Mouse (Mus musculus): ENCODE results near the gene Pxt1. TPM values are rescaled to one million over a fixed set of nuclear protein-coding genes. Genes with fewer than 3 reads are reported as not detected.

The Pxt1 gene
- polyA plus RNA-seq, 1 experiment from 2014 or later, result 0.17 TPM

DNA sequence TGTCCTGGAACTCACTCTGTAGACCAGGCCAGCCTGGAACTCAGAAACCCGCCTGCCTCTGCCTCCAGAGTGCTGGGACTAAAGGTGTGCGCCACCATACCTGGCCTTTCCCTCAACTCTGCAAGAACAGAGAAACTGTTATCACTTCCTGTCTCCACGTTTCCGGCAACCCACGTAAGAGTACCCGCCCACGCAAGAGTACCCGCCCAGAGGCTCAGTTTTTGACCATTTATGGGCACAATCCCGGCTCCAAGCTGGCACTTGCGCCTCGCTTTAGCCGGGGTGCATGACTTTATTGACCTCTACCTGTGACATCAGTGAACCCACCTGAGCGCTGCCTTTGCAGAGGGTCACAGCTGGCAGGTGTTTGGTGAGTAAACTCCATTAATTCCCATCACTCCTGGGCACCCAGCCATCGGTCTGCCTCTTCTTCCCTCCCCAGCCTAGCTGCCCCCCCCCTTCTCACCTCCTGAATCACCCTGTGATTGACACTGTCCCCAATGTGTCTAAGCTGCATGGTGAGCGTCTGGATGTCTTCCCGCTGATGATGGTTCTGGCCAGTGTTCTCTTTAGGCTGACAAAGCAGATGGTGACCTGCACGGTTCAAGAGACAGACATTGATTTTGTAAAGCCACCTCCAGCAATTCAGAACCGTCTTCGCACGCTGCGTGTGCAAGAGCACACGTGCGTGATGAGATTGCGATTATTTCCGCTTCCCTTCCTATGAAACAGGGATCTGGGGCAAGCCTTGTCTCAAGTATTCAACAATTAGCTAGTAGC, 2.7 kb downstream of the Pxt1 start:
- no peak for ATAC-seq (replicated peaks)
- H3K27me3 ChIP-seq (replicated peaks), result no peaks in the 10 kb centered on the region
- no peaks in the 10 kb centered on the region for H3K9me3 ChIP-seq
- H3K9ac ChIP-seq, result no peak overlapping the region
- WGBS, result 88% methylated on average over 25 of the region's 25 CpGs
- H3K4me2 ChIP-seq, result no peak overlapping the region
- no peak overlapping the region for H3K4me3 ChIP-seq
- H3K27ac ChIP-seq, result no peak overlapping the region
- no peaks in the 10 kb centered on the region for H3K4me1 ChIP-seq
- no peaks in the 10 kb centered on the region for H3K36me3 ChIP-seq (replicated peaks)

DNA sequence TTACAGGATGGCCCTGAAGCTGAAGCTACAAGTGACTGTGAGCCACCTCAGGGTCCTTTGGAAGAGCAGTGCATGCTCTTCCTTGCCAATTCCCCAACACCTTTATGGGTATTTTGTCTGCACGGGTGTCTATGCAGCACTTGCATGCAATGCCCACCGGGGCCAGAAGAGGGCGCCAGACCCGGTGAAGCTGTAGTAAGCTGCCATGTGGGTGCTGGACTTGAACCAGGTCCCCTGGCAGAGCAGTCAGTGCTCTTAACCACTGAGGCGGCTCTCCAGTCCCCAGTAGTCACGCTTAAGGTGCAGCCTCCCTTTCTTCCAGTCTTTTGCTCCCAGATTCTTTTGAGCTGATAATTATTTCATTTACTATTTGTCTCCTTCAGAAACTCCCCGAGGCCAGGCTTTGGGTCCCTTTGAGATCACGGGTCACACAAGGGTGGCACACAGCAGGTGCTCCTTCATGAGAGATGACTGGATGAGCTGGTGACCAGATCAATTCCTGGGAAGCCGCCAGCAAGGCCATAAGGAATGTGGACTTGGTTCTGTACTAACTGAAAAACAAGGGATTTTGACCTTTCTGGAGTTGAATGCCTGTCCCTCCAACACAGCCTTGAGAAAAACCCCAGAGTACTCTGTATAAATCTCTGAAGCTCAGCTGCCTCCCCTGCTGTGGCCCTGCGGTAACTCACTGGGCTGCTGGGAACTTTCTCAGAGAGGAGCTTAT, 6.9 kb downstream of the Pxt1 start:
- no peak overlapping the region for H3K4me2 ChIP-seq
- no peak overlapping the region for H3K4me3 ChIP-seq
- no peaks in the 10 kb centered on the region for H3K9me3 ChIP-seq
- H3K27me3 ChIP-seq (replicated peaks), result no peaks in the 10 kb centered on the region
- no peak for ATAC-seq (replicated peaks)
- no peaks in the 10 kb centered on the region for H3K36me3 ChIP-seq (replicated peaks)
- no peak overlapping the region for H3K27ac ChIP-seq
- no peak overlapping the region for H3K9ac ChIP-seq
- WGBS, result 84% methylated on average over 10 of the region's 10 CpGs
- no peaks in the 10 kb centered on the region for H3K4me1 ChIP-seq

DNA sequence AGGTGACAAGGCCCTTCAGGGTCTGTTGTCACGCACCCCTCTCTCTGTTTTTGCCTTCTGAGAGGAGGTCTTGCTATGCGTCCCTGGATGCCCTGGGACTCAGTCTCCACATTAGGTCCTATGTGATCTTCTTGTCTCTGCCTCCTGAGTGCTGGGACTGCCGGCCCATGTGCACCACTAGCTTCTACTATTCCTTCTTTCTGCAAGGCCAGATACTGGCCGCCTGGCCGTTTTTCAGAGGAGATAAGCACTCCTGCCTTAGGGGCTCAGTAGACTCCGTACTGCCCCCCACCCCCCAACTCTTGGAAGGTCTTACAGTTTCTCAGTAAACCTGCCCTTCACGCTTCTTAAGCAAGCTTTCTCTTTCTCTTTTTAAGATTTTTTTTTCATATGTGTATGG, 7.5 kb downstream of the Pxt1 start:
- H3K4me1 ChIP-seq, result no peaks in the 10 kb centered on the region
- H3K4me3 ChIP-seq, result no peak overlapping the region
- no peak overlapping the region for H3K27ac ChIP-seq
- H3K9me3 ChIP-seq, result no peaks in the 10 kb centered on the region
- H3K27me3 ChIP-seq (replicated peaks), result no peaks in the 10 kb centered on the region
- H3K9ac ChIP-seq, result no peak overlapping the region
- 86% methylated on average over 7 of the region's 7 CpGs for WGBS
- no peaks in the 10 kb centered on the region for H3K36me3 ChIP-seq (replicated peaks)
- ATAC-seq (replicated peaks), result no peak
- H3K4me2 ChIP-seq, result no peak overlapping the region

DNA sequence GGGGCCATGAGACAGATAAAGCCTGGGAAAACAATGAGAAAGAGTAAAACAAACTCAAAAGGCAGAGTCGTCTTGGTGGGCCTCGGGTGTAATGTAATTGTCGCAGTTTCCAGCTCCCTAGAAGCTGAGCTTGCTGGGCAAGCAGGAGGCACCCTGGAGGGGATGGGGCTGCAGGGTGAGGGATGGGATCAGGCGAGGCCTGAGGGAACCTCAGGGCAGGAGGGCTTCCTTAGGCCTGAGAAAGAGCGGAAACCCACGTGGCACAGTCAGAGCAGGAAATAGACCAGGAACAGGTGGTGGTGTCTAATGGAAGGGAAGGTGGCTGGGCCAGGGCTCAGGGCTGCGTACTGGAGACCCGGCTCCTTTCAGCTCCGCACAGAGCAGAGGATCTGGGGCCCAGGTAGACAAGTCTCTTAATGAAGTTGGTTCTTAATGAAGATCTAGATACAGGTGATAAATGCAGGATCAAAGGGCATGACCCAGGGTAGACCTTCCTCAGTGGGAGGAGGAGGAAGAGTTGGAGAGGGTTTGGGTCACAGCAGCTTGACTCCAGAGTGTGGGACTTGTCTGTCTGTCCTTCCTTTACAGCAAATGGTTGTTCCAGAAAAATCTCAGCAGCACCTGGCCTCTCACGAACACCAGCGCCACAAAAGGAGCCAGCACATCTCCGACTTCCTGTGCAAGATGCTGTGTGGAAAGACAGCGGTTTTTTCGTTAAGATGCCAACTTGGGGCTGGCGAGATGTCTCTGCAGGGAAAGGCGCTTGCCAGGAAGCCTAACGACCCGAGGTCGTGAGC, 9.3 kb downstream of the Pxt1 start:
- no peak overlapping the region for H3K4me2 ChIP-seq
- WGBS, result 82% methylated on average over 19 of the region's 19 CpGs
- H3K9ac ChIP-seq, result no peak overlapping the region
- H3K4me1 ChIP-seq, result peaks cover 8% of the 10 kb centered on the region
- H3K4me3 ChIP-seq, result no peak overlapping the region
- H3K9me3 ChIP-seq, result no peaks in the 10 kb centered on the region
- H3K36me3 ChIP-seq (replicated peaks), result no peaks in the 10 kb centered on the region
- no peak overlapping the region for H3K27ac ChIP-seq
- no peak for ATAC-seq (replicated peaks)
- H3K27me3 ChIP-seq (replicated peaks), result no peaks in the 10 kb centered on the region

DNA sequence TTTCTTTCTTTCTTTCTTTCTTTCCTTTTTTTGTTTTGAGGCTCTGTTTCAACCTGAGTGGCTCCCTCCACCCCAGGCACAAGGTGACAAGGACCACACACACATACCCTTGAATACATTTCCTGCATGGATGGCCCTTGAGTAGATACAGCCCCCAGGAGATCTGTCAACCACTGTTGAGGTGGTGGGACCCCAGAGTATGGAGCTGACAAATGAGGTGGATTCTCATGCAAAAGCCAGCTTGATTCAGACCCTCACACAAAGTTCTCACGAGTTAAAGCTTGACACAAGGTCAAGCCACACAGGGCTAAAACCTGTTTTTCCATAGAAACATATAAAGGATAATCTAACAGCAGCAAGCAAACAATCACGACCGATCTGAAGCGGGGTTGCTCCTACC, 11.4 kb downstream of the Pxt1 start:
- no peak for ATAC-seq (replicated peaks)
- Histone ChIP-seq H3K4me1 (peaks cover 8% of the 10 kb centered on the region), H3K9ac (no peak overlapping the region), H3K27ac (no peak overlapping the region), H3K4me3 (no peak overlapping the region), H3K9me3 (no peaks in the 10 kb centered on the region), H3K27me3 (replicated peaks) (no peaks in the 10 kb centered on the region), H3K36me3 (replicated peaks) (no peaks in the 10 kb centered on the region), H3K4me2 (no peak overlapping the region)
- 81% methylated on average over 4 of the region's 4 CpGs for WGBS

DNA sequence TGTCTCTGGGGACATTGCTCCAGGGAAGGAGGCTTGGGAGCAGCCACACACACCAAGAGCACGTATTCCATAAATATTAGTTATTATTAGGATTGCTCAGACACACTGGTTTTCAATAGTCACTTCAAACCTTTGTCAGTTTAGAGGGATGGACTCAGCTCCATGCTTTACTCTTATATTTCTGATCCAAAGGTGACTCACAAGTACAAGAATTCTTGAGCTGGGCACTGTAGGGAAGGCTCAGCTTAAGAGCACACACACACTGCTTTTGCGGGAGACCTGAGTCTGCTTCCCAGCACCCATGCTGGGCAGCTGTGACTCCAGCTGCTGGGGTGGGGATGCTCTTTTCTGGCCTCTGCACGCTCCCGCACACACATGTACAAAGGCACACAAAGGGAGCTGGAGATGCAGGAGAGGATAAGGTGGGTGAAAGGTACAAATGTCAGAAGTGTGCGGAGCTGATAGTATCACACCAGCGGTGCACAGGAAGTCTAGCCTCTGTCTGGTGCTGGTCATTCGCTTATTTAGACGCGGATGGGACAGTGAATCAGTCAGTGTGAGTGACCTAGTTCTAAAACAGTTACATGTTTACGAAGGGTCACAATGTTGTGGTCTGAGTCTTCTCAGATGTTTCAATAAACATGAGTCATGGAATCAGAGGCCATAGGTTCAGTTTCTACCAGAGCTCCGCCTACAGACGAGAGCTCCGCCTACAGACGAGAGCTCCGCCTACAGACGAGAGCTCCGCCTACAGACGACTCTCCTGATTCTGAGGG, 12.0 kb downstream of the Pxt1 start:
- no peaks in the 10 kb centered on the region for H3K27me3 ChIP-seq (replicated peaks)
- WGBS, result 91% methylated on average over 18 of the region's 18 CpGs
- peaks cover 8% of the 10 kb centered on the region for H3K4me1 ChIP-seq
- no peak overlapping the region for H3K4me3 ChIP-seq
- no peak for ATAC-seq (replicated peaks)
- H3K9me3 ChIP-seq, result no peaks in the 10 kb centered on the region
- H3K36me3 ChIP-seq (replicated peaks), result no peaks in the 10 kb centered on the region
- no peak overlapping the region for H3K4me2 ChIP-seq
- H3K27ac ChIP-seq, result no peak overlapping the region
- no peak overlapping the region for H3K9ac ChIP-seq

DNA sequence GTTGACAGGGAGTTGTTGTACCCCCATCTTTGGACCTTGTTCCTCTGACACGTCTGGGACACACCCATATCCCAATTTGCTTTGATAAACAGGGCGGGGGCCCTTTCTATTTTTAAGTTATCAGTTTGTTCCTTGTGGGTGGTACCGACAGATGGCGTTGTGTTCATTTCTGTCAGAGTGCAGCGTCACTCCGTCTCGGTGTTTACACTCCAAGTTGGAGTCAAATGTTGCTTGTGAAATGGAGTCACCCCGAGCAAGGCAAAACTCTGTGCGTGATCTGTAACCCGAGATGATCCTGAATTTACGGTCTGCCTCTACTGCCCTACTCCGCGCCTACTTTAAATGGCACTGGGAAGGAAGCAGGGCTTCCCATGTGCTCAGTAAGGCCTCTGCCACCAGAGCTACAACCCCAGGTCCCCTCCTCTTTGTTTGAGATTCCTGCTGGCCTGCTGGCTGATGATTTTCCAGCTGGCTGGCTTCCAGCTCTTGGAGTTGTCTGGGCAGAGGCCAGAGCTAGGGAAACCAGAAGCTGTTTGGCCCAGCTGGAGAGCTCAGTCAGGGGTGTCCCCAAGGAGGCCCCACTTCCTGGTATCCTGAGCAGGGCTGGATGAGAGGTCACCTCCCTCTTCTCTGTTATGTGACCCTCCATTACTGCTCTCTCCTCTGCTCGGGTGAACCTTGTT, 13.1 kb downstream of the Pxt1 start:
- H3K4me1 ChIP-seq, result peaks cover 8% of the 10 kb centered on the region
- 38% methylated on average over 14 of the region's 14 CpGs for WGBS
- no peaks in the 10 kb centered on the region for H3K9me3 ChIP-seq
- ATAC-seq (replicated peaks), result 0 out of 2 replicates have a peak, but pooled peaks have one; percentile 20
- no peaks in the 10 kb centered on the region for H3K36me3 ChIP-seq (replicated peaks)
- H3K4me3 ChIP-seq, result no peak overlapping the region
- peak overlapping the region; percentile 49; the same call in 1 of the 2 replicates for H3K27ac ChIP-seq
- no peak overlapping the region for H3K9ac ChIP-seq
- H3K4me2 ChIP-seq, result no peak overlapping the region
- H3K27me3 ChIP-seq (replicated peaks), result no peaks in the 10 kb centered on the region

DNA sequence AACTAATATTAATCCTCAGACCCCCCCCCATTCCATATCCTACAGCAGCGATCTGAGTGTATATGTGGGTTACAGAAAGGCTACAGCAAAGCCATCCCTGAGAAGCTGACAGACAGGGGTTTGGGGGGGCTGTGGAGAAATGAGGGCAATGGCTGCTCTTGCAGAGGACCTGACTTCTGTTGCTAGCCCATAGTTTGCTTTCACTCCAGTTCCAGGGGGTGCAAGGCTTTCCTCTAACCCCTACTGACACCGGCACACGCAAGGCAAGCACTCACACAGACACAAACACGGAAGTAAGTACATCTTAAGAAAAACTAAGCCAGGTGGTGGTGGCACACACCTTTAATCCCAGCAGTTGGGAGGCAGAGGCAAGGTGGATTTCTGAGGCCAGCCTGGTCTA, 14.3 kb downstream of the Pxt1 start:
- Histone ChIP-seq H3K27me3 (replicated peaks) (no peaks in the 10 kb centered on the region), H3K27ac (no peak overlapping the region), H3K4me2 (no peak overlapping the region), H3K4me3 (no peak overlapping the region), H3K9ac (no peak overlapping the region), H3K4me1 (peaks cover 8% of the 10 kb centered on the region), H3K9me3 (no peaks in the 10 kb centered on the region), H3K36me3 (replicated peaks) (no peaks in the 10 kb centered on the region)
- ATAC-seq (replicated peaks), result no peak
- WGBS, result 96% methylated on average over 4 of the region's 4 CpGs

DNA sequence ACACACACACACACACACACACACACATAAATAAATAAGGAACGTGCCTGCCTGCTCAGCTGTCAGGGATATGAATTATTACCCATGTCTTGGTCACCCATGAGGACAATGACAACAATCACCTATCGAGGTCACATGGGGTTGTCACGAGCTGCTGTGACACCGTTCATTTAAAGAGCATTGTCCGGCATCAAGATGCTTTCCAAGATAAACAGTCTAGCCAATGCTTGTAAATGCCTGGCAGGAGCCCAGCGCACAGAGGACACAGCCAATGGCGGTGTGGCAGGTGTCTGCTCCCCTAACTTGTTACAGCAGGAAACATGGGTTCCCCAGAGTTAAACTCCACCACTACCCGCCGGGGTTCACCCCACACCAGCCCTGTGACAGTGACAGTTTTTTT, 15.6 kb downstream of the Pxt1 start:
- Histone ChIP-seq H3K27me3 (replicated peaks) (no peaks in the 10 kb centered on the region), H3K4me3 (no peak overlapping the region), H3K36me3 (replicated peaks) (no peaks in the 10 kb centered on the region), H3K4me2 (no peak overlapping the region), H3K27ac (no peak overlapping the region), H3K4me1 (peaks cover 8% of the 10 kb centered on the region), H3K9ac (no peak overlapping the region), H3K9me3 (no peaks in the 10 kb centered on the region)
- ATAC-seq (replicated peaks), result no peak
- WGBS, result 89% methylated on average over 9 of the region's 9 CpGs

DNA sequence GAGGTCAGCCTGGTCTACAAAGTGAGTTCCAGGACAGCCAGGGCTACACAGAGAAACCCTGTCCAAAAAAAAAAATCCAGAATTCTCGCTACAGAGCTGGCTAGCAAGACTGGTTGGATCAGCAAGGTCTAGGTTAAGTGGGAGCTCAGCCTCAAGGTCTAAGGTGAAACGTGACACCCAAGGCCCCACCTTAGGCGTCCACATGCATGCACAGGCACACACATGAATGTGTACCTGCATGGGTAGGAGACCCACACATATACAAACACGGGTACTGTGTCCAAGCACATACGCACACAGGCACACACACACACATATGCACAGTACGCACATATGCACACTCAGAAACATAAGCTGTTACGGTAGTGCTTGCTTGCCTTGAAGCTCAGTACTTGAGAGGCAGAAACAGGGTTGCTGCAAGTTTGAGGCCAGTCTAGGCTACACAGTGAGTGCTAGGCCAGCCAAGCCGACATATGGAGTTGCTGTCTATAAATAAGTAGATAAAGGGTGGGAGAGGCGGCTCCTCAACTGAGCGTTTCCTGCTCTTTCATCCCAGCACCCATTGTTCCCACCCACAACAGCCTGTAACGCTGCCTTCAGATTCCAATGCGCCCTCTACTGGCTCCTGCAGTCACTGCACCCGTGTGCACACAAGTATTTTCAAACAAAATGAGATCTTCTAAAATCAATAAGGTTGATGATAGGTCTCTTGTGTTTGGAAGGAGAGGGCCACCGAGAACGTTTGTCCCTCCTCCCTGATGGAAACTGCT, 16.6 kb downstream of the Pxt1 start:
- Histone ChIP-seq H3K4me3 (no peak overlapping the region), H3K9ac (no peak overlapping the region), H3K27me3 (replicated peaks) (no peaks in the 10 kb centered on the region), H3K9me3 (no peaks in the 10 kb centered on the region), H3K27ac (no peak overlapping the region), H3K4me1 (peaks cover 8% of the 10 kb centered on the region), H3K36me3 (replicated peaks) (no peaks in the 10 kb centered on the region), H3K4me2 (no peak overlapping the region)
- ATAC-seq (replicated peaks), result no peak
- 43% methylated on average over 15 of the region's 15 CpGs for WGBS

DNA sequence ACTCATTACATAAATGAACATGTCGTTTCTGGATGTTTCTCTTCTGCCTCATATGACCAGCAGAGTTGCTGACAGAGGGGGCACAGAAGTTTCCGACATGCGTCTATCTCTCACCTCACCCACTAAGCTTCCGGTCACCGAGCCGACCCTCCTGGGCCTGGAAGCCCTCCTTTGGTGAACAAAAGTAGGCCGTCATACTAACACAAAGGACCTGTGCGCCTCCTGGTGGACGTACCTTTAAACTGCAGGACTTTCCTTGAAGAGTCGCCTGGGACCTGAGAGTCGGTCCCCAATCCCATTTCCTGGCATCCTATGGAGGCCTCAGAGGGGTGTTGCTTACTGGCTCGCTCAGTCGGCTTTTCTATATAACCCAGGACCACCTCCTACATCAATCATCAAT, 17.3 kb downstream of the Pxt1 start:
- Histone ChIP-seq H3K4me2 (no peak overlapping the region), H3K9me3 (no peaks in the 10 kb centered on the region), H3K27me3 (replicated peaks) (no peaks in the 10 kb centered on the region), H3K27ac (no peak overlapping the region), H3K9ac (no peak overlapping the region), H3K36me3 (replicated peaks) (no peaks in the 10 kb centered on the region), H3K4me1 (peaks cover 8% of the 10 kb centered on the region), H3K4me3 (no peak overlapping the region)
- no peak for ATAC-seq (replicated peaks)
- 13% methylated on average over 13 of the region's 13 CpGs for WGBS

All from midbrain, embryonic 15.5 days (tissue).